Mouse (Mus musculus): ENCODE data around the gene Arhgap27. TPM values are rescaled to one million over a fixed set of nuclear protein-coding genes. Genes with fewer than 3 reads are reported as not detected.

Arhgap27 gene
- polyA plus RNA-seq, 1 experiment: 8.5 TPM

DNA sequence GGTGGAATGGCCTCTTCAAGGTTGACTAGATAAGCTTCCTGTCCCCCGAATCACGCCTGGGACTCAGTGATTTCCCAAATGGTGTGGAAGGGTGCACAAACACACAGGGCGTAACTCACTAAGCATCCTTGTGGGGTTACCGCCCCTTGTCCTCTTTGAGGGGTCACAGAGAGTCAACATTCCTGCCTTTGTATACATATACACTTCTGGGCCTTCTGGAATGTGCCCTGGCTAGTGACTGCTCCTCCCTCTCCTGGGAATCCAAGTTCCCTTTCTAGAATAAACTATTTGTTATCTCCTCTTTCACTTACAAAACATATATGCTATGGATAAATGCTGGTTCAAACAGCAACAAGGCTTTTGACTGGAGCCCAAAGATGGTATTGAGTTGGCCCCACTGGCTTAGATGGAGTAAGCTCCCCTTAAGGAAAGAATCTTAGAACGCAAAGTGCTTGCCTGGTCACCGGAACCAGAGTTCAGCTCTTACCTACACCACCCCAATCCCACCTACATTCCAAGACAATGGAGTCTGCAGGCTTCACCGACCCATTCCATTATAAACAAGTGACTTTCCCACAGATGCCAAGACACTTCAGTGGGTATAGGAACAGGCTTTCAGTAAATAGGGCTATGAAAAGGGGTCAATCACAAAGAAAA lies 24.5 kb upstream of the Arhgap27 start:
- peaks cover 3% of the 10 kb centered on the region for H3K4me1 ChIP-seq (ENCODE audit: control insufficient read depth, insufficient read depth, low read length)
- H3K9me3 ChIP-seq (replicated peaks; ENCODE audit: control insufficient read depth, insufficient read depth, low read length, poor library complexity, severe bottlenecking): no peaks in the 10 kb centered on the region
- peak overlapping the region; percentile 87 for H3K27ac ChIP-seq (ENCODE audit: insufficient read depth, low read length)
- H3K36me3 ChIP-seq (ENCODE audit: control insufficient read depth, insufficient read depth, low read length, poor library complexity, severe bottlenecking): peaks cover 63% of the 10 kb centered on the region
- H3K4me3 ChIP-seq (ENCODE audit: low read depth, low read length): no peak overlapping the region
- H3K27me3 ChIP-seq (ENCODE audit: control insufficient read depth, insufficient read depth, low read length, poor library complexity, severe bottlenecking): no peaks in the 10 kb centered on the region
- H3K9ac ChIP-seq (ENCODE audit: low read depth, poor library complexity, severe bottlenecking): no peak overlapping the region
- TF ChIP-seq POLR2A (IDR thresholded peaks at IDR 0.05; ENCODE audit: insufficient read depth, low read length): no peak
- TF ChIP-seq EP300 (IDR thresholded peaks at IDR 0.05; ENCODE audit: insufficient read depth, low read depth, low read length): peak; percentile 48; the same call in 1 of the 2 replicates

DNA sequence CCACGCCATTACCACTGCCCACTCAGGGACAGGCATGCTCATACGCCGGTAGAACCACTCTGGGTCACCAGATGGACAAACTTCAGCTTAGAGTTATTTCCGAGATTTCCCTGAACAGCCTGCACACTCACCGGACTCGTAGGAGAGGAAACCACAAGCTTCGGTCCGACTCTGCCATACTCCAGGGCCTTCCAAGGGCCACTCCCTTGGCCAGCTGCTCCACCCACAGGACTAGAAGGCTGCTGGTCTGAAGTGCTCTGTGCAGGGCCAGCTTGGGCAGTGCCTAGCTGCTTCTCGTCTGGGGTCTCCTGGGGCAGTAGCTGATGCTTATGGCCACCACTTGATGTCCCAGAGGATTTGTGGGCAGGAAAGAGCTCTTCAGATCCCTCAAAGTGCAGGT lies 23.3 kb upstream of the Arhgap27 start:
- Histone ChIP-seq H3K9me3 (replicated peaks; ENCODE audit: control insufficient read depth, insufficient read depth, low read length, poor library complexity, severe bottlenecking) (no peaks in the 10 kb centered on the region), H3K27me3 (ENCODE audit: control insufficient read depth, insufficient read depth, low read length, poor library complexity, severe bottlenecking) (no peaks in the 10 kb centered on the region), H3K36me3 (ENCODE audit: control insufficient read depth, insufficient read depth, low read length, poor library complexity, severe bottlenecking) (peaks cover 58% of the 10 kb centered on the region), H3K27ac (ENCODE audit: insufficient read depth, low read length) (no peak overlapping the region), H3K4me1 (ENCODE audit: control insufficient read depth, insufficient read depth, low read length) (peaks cover 3% of the 10 kb centered on the region), H3K4me3 (ENCODE audit: low read depth, low read length) (no peak overlapping the region), H3K9ac (ENCODE audit: low read depth, poor library complexity, severe bottlenecking) (no peak overlapping the region)
- TF ChIP-seq EP300 (IDR thresholded peaks at IDR 0.05; ENCODE audit: insufficient read depth, low read depth, low read length) (no peak), CTCF (IDR thresholded peaks at IDR 0.05; ENCODE audit: low read depth, low read length) (no peak), POLR2A (IDR thresholded peaks at IDR 0.05; ENCODE audit: insufficient read depth, low read length) (no peak)

DNA sequence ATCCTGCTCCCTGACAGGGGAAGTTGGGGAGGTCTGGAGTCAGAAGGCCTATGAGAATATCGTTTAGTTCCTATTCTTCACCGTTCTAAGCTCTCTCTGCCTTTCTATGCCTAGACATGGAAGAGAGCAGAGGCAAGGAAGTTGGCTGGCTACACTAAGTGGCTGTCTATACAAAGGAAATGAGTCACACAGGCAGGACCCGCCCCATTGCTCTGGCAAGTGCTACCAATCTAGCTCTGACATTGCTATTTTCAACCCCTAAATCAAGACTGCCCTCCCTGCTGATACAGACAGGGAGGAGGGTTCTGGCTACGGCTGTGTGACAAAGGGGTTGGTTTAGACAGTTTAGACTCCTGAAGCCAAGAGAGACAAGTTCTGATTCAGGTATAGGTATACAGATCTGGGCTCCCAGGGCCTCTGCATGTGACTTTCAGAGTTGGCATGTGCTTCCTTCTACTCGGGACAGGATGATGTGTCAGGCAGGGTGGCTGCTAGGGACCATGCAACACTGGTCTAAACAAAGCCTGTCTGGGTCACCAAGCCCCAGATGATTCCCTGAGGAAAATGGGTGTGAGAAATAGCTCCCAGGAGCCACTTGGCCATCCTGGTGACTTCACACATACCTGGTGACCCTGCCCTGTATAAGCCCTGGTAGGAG lies 18.6 kb upstream of the Arhgap27 start:
- TF ChIP-seq EP300 (IDR thresholded peaks at IDR 0.05; ENCODE audit: insufficient read depth, low read depth, low read length) (no peak), CTCF (IDR thresholded peaks at IDR 0.05; ENCODE audit: low read depth, low read length) (no peak), POLR2A (IDR thresholded peaks at IDR 0.05; ENCODE audit: insufficient read depth, low read length) (no peak)
- H3K9me3 ChIP-seq (replicated peaks; ENCODE audit: control insufficient read depth, insufficient read depth, low read length, poor library complexity, severe bottlenecking): no peaks in the 10 kb centered on the region
- H3K4me3 ChIP-seq (ENCODE audit: low read depth, low read length): no peak overlapping the region
- H3K9ac ChIP-seq (ENCODE audit: low read depth, poor library complexity, severe bottlenecking): no peak overlapping the region
- no peak overlapping the region for H3K27ac ChIP-seq (ENCODE audit: insufficient read depth, low read length)
- no peaks in the 10 kb centered on the region for H3K4me1 ChIP-seq (ENCODE audit: control insufficient read depth, insufficient read depth, low read length)
- peaks cover 68% of the 10 kb centered on the region for H3K36me3 ChIP-seq (ENCODE audit: control insufficient read depth, insufficient read depth, low read length, poor library complexity, severe bottlenecking)
- no peaks in the 10 kb centered on the region for H3K27me3 ChIP-seq (ENCODE audit: control insufficient read depth, insufficient read depth, low read length, poor library complexity, severe bottlenecking)

DNA sequence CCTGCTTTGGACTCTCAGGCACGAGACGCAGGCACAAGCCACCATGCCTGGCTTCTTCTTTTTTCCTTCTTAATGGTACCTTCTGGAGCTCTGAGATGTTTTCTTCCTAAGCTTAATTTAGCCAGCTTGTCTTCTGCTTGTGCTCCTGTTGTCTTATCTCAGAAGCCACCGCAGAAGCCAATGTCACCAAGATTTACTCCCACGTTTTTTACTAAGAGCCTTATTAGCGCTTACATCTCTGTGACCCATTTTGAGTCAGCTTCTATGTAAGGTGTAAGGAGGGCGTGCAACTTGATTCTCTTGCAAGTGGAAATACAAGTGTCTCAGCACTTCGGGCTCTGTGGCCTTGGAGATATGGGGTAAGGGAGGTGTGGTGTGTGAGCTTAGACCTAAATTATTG lies 18.0 kb upstream of the Arhgap27 start:
- TF ChIP-seq POLR2A (IDR thresholded peaks at IDR 0.05; ENCODE audit: insufficient read depth, low read length) (no peak), EP300 (IDR thresholded peaks at IDR 0.05; ENCODE audit: insufficient read depth, low read depth, low read length) (no peak), CTCF (IDR thresholded peaks at IDR 0.05; ENCODE audit: low read depth, low read length) (no peak)
- Histone ChIP-seq H3K36me3 (ENCODE audit: control insufficient read depth, insufficient read depth, low read length, poor library complexity, severe bottlenecking) (peaks cover 68% of the 10 kb centered on the region), H3K4me1 (ENCODE audit: control insufficient read depth, insufficient read depth, low read length) (no peaks in the 10 kb centered on the region), H3K4me3 (ENCODE audit: low read depth, low read length) (no peak overlapping the region), H3K9me3 (replicated peaks; ENCODE audit: control insufficient read depth, insufficient read depth, low read length, poor library complexity, severe bottlenecking) (no peaks in the 10 kb centered on the region), H3K27me3 (ENCODE audit: control insufficient read depth, insufficient read depth, low read length, poor library complexity, severe bottlenecking) (no peaks in the 10 kb centered on the region), H3K27ac (ENCODE audit: insufficient read depth, low read length) (no peak overlapping the region), H3K9ac (ENCODE audit: low read depth, poor library complexity, severe bottlenecking) (no peak overlapping the region)

DNA sequence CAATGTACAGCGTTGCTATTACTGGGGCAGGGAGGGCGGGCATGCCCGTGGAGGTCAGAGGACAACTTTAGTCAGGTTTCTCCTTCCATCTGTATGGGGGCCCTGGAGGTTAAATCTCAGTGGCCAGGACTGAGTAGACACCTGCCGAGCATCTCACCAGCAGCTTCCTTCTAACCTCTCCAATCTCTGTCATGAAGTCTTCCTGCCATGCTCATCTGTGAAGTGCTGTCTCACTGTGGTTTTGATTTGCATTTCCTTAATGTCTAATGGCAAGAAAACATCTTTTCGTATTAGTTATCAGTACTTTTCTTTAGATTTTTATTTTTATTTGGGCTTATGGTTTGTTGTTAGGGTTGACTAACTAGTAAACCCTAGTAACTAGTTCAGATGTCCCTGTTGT lies 17.0 kb upstream of the Arhgap27 start:
- H3K9me3 ChIP-seq (replicated peaks; ENCODE audit: control insufficient read depth, insufficient read depth, low read length, poor library complexity, severe bottlenecking): no peaks in the 10 kb centered on the region
- TF ChIP-seq EP300 (IDR thresholded peaks at IDR 0.05; ENCODE audit: insufficient read depth, low read depth, low read length) (no peak), CTCF (IDR thresholded peaks at IDR 0.05; ENCODE audit: low read depth, low read length) (no peak), POLR2A (IDR thresholded peaks at IDR 0.05; ENCODE audit: insufficient read depth, low read length) (no peak)
- no peak overlapping the region for H3K27ac ChIP-seq (ENCODE audit: insufficient read depth, low read length)
- peaks cover 65% of the 10 kb centered on the region for H3K36me3 ChIP-seq (ENCODE audit: control insufficient read depth, insufficient read depth, low read length, poor library complexity, severe bottlenecking)
- H3K4me1 ChIP-seq (ENCODE audit: control insufficient read depth, insufficient read depth, low read length): no peaks in the 10 kb centered on the region
- no peak overlapping the region for H3K4me3 ChIP-seq (ENCODE audit: low read depth, low read length)
- no peaks in the 10 kb centered on the region for H3K27me3 ChIP-seq (ENCODE audit: control insufficient read depth, insufficient read depth, low read length, poor library complexity, severe bottlenecking)
- H3K9ac ChIP-seq (ENCODE audit: low read depth, poor library complexity, severe bottlenecking): no peak overlapping the region

DNA sequence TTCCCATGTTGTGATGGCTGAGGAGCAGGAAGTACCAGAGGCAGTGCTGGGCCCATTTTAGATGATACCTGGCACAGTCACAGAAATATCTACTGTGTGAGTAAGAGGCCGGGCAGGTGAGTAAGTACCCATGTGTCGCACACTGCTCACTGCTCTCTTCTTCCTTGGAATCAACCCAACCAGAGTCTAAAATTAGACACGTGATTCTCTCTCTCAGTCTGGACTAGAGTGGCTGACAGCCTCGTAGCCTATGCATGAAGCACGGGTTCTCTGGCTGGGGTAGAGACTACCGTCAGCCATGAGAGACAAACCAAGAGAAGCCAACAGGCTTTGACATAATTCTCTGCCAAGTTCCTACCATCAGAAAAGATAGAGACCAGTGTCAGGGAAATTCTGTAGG lies 14.8 kb upstream of the Arhgap27 start:
- no peaks in the 10 kb centered on the region for H3K27me3 ChIP-seq (ENCODE audit: control insufficient read depth, insufficient read depth, low read length, poor library complexity, severe bottlenecking)
- peaks cover 68% of the 10 kb centered on the region for H3K36me3 ChIP-seq (ENCODE audit: control insufficient read depth, insufficient read depth, low read length, poor library complexity, severe bottlenecking)
- H3K4me1 ChIP-seq (ENCODE audit: control insufficient read depth, insufficient read depth, low read length): no peaks in the 10 kb centered on the region
- no peak overlapping the region for H3K27ac ChIP-seq (ENCODE audit: insufficient read depth, low read length)
- H3K9ac ChIP-seq (ENCODE audit: low read depth, poor library complexity, severe bottlenecking): no peak overlapping the region
- no peak overlapping the region for H3K4me3 ChIP-seq (ENCODE audit: low read depth, low read length)
- TF ChIP-seq POLR2A (IDR thresholded peaks at IDR 0.05; ENCODE audit: insufficient read depth, low read length) (no peak), EP300 (IDR thresholded peaks at IDR 0.05; ENCODE audit: insufficient read depth, low read depth, low read length) (no peak), CTCF (IDR thresholded peaks at IDR 0.05; ENCODE audit: low read depth, low read length) (no peak)
- no peaks in the 10 kb centered on the region for H3K9me3 ChIP-seq (replicated peaks; ENCODE audit: control insufficient read depth, insufficient read depth, low read length, poor library complexity, severe bottlenecking)
